Mouse (Mus musculus) mesoderm, embryonic 11.5 days (tissue): ENCODE results near the gene Rnf214.
A peak's percentile ranks its signal among the peaks of the same experiment; 100 is the strongest.
"Not testable (repeated sequence)": the region's sequence is repeated elsewhere in the genome, so short reads cannot be mapped to it uniquely, and the experiment has no call there.

Experiments used
- DNase-seq: peaks from one replicate; pipeline ENCODE4 v3.0.0-alpha.2; 2012; ENCODE audit warnings: low read depth, low spot score

Rnf214 gene

GRCm38 (mm10) chr9:45850528-45851155 lies 56.1 kb downstream of the Rnf214 start:
- no peak for DNase-seq

GRCm38 (mm10) chr9:45849528-45850408 lies 56.9 kb downstream of the Rnf214 start:
- no peak for DNase-seq

GRCm38 (mm10) chr9:45846891-45847460 lies 59.7 kb downstream of the Rnf214 start:
- no peak for DNase-seq

GRCm38 (mm10) chr9:45846176-45846575 lies 60.5 kb downstream of the Rnf214 start:
- not testable (repeated sequence) for DNase-seq

- DNase-seq: no peak
Observed at GRCm38 (mm10) chr9:45845541-45845940, 61.2 kb downstream of the Rnf214 start.

GRCm38 (mm10) chr9:45843780-45844179 lies 62.9 kb downstream of the Rnf214 start:
- no peak for DNase-seq

GRCm38 (mm10) chr9:45843007-45843406 lies 63.7 kb downstream of the Rnf214 start:
- DNase-seq: no peak

GRCm38 (mm10) chr9:45841458-45841857 lies 65.3 kb downstream of the Rnf214 start:
- no peak for DNase-seq

GRCm38 (mm10) chr9:45840331-45840730 lies 66.4 kb downstream of the Rnf214 start:
- no peak for DNase-seq

GRCm38 (mm10) chr9:45839982-45840300 lies 66.8 kb downstream of the Rnf214 start:
- DNase-seq: no peak

GRCm38 (mm10) chr9:45839139-45839981 lies 67.4 kb downstream of the Rnf214 start:
- no peak for DNase-seq

GRCm38 (mm10) chr9:45838434-45839138 lies 68.1 kb downstream of the Rnf214 start, which contains the start of gene Bace1:
Bace1 (plus strand) TSS chr9:45838580.
- DNase-seq: peak; percentile 81

- no peak for DNase-seq
Observed at GRCm38 (mm10) chr9:45838069-45838433, 68.7 kb downstream of the Rnf214 start.

GRCm38 (mm10) chr9:45833461-45833860 lies 73.2 kb downstream of the Rnf214 start:
- no peak for DNase-seq

- DNase-seq: no peak
Observed at GRCm38 (mm10) chr9:45832898-45833297, 73.8 kb downstream of the Rnf214 start.

GRCm38 (mm10) chr9:45829107-45829506 lies 77.6 kb downstream of the Rnf214 start:
- DNase-seq: peak; percentile 89

- peak; percentile 91 for DNase-seq
Observed at GRCm38 (mm10) chr9:45828291-45828963, 78.3 kb downstream of the Rnf214 start, which contains the start of gene Cep164. Cep164 (minus strand) TSS chr9:45828691.

GRCm38 (mm10) chr9:45827663-45828290 lies 78.9 kb downstream of the Rnf214 start:
- peak; percentile 36 for DNase-seq

- DNase-seq: no peak
Observed at GRCm38 (mm10) chr9:45818406-45819011, 88.2 kb downstream of the Rnf214 start.

GRCm38 (mm10) chr9:45815525-45815924 lies 91.2 kb downstream of the Rnf214 start:
- no peak for DNase-seq
